Mouse (Mus musculus) monocyte, adult 59 days (primary cell): ENCODE results near the gene Mill1. TPM values are rescaled to one million over a fixed set of nuclear protein-coding genes. Genes with fewer than 3 reads are reported as not detected.

Experiments used
- total RNA-seq, 2 experiments: library from RNA; stranded (reverse); gene quantifications; one replicate each; pipeline ENCODE4 v1.2.4; 2023

Gene Mill1
- total RNA-seq: not detected

DNA sequence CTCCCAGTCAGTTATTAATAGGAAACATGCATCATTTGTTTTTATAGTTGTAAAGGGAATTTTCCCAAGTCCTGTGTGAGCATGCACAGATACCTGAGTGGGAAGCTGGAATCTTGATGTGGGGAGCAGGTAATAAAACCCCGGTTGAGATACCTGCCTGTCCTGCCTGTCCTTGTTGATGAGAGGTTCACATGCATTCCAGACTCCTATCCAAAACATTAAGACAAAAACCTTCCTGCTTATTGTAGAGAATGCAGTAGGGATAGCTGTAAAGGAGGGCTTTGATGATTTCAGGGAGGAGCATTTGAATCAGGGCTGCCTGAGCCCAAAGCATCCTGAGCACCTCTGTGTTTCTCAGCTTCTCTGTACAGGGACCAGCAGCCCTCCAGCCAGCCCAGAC is at the start of gene Mill1:
TSS of gene Mill1 (plus strand) at position 301 of the 400 bp plus-strand sequence.

Other genes with a start within 250 kb of the Mill1 start
- gene Ceacam13, start 235.5 kb upstream of the Mill1 start, total RNA-seq: not detected
- not detected for gene Ceacam12, start 179.4 kb upstream of the Mill1 start, total RNA-seq
- gene Igfl3, start 68.9 kb upstream of the Mill1 start, total RNA-seq: not detected
- gene Psg18, start 109.7 kb downstream of the Mill1 start, total RNA-seq: not detected
- gene Psg28, start 186.7 kb downstream of the Mill1 start, total RNA-seq: not detected
- not detected for gene Psg26, start 238.8 kb downstream of the Mill1 start, total RNA-seq